Mouse (Mus musculus): ENCODE results near the gene Bcar1. TPM values are rescaled to one million over a fixed set of nuclear protein-coding genes. Genes with fewer than 3 reads are reported as not detected.

Bcar1 gene
- polyA plus RNA-seq (2016; fragmentation: Nextera tagmentation; extraction: Ambion mirVana), result 61.1 and 62.4 TPM in 2 replicates

DNA sequence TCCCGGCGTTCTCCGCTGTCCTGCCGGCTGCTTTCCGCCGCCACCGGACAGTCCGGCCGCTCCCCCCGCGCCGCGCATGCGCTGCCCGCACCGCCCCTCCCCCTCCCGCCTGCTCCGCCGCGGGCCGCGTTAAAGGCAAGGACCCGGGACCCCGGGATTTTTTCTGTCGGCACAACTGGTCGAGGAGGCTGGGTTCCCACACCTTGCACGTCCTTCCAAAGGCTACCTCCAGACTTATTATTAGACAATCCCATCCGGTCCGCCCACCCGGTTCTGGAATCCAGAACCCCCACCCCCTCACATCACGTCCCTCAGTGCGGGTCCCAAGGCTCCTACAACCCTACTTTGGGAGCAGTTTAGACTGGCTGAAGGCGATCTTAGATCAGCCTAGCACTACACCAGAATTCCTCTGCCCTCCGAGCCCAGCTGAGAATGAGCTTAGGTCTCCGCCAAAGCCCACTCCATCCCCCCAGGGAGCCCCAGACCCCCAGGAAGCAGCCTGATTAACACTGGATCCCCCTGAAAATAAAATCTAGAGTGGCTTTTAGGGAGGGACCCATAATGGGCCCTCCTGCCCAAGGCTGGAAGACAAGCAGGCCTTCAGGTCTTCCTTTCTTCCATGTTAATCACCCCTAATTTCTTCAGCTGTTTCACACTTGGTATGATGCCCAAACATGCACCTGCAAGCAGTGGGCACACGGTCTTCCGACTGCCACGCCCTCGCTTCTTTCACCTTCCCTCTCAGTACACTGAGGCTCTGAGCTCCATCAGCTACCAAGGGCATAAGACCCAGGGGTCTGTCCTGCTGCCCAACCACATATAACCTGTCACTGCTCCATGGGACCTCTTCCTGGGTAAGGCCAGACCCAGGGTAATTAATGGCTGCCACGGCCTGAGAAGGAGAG, at the start of gene Bcar1:
TSS of gene Bcar1 (minus strand) at position 18 of the 905 bp plus-strand sequence.
- Histone ChIP-seq H3K36me3 (replicated peaks) (peaks cover 20% of the 10 kb centered on the region; the same call in 1 of the 2 replicates), H3K27me3 (replicated peaks; ENCODE audit: low read depth, poor library complexity, severe bottlenecking) (peaks cover 6% of the 10 kb centered on the region; the same call in 1 of the 2 replicates), H3K27ac (replicated peaks) (peak within 1 kb of the TSS; percentile 96), H3K4me1 (peaks cover 80% of the 10 kb centered on the region), H3K4me3 (peak within 1 kb of the TSS; percentile 98), H3K9me3 (no peaks in the 10 kb centered on the region)
- 8% methylated on average over 40 of the region's 40 CpGs for WGBS
- DNase-seq (ENCODE audit: low spot score), result peak; percentile 93

GRCm38 (mm10) chr8:111789639-111790038, 46.0 kb upstream of the Bcar1 start:
- H3K9me3 ChIP-seq, result no peaks in the 10 kb centered on the region
- H3K27ac ChIP-seq (replicated peaks), result no peak overlapping the region
- H3K4me3 ChIP-seq, result no peak overlapping the region
- DNase-seq (ENCODE audit: low spot score), result no peak
- no peaks in the 10 kb centered on the region for H3K27me3 ChIP-seq (replicated peaks; ENCODE audit: low read depth, poor library complexity, severe bottlenecking)
- H3K4me1 ChIP-seq, result peaks cover 31% of the 10 kb centered on the region
- peaks cover 44% of the 10 kb centered on the region for H3K36me3 ChIP-seq (replicated peaks)

DNA sequence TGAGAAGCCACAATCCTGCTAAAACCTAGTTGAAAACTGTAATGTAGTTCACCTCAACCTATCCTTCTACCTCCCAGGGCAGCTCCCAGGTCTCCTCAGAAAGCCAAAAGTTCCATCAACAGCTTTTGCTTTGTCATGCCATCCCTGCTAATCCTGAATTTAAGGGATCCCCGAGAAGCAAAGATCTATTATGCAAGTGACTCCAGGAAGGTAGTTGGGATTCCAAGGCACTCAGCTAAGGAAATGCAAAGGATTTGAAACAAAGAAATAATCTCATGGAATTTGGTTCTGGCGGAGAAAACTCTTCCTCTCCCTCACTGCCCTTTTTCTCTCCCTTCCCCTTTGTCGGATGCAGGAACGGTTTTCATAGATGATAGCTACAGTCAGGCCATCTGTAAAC, 45.6 kb upstream of the Bcar1 start:
- Histone ChIP-seq H3K27me3 (replicated peaks; ENCODE audit: low read depth, poor library complexity, severe bottlenecking) (no peaks in the 10 kb centered on the region), H3K36me3 (replicated peaks) (peaks cover 42% of the 10 kb centered on the region), H3K4me1 (peaks cover 31% of the 10 kb centered on the region), H3K4me3 (no peak overlapping the region), H3K9me3 (no peaks in the 10 kb centered on the region), H3K27ac (replicated peaks) (no peak overlapping the region)
- 43% methylated on average over 4 of the region's 4 CpGs for WGBS
- DNase-seq (ENCODE audit: low spot score), result no peak

GRCm38 (mm10) chr8:111788497-111788896, 44.9 kb upstream of the Bcar1 start:
- Histone ChIP-seq H3K4me3 (no peak overlapping the region), H3K9me3 (no peaks in the 10 kb centered on the region), H3K4me1 (peaks cover 31% of the 10 kb centered on the region), H3K36me3 (replicated peaks) (peaks cover 36% of the 10 kb centered on the region), H3K27ac (replicated peaks) (0 out of 2 replicates have a peak overlapping the region, but pooled peaks have one; percentile 55), H3K27me3 (replicated peaks; ENCODE audit: low read depth, poor library complexity, severe bottlenecking) (no peaks in the 10 kb centered on the region)
- no peak for DNase-seq (ENCODE audit: low spot score)
- 66% methylated on average over 3 of the region's 3 CpGs for WGBS

- WGBS, result 72% methylated on average over 5 of the region's 5 CpGs
- peak overlapping the region; percentile 55; the same call in 1 of the 2 replicates for H3K27ac ChIP-seq (replicated peaks)
- H3K36me3 ChIP-seq (replicated peaks), result peaks cover 34% of the 10 kb centered on the region
- H3K27me3 ChIP-seq (replicated peaks; ENCODE audit: low read depth, poor library complexity, severe bottlenecking), result no peaks in the 10 kb centered on the region
- no peaks in the 10 kb centered on the region for H3K9me3 ChIP-seq
- no peak for DNase-seq (ENCODE audit: low spot score)
- H3K4me1 ChIP-seq, result peaks cover 31% of the 10 kb centered on the region
- H3K4me3 ChIP-seq, result no peak overlapping the region
These were observed 44.5 kb upstream of the Bcar1 start for GRCm38 (mm10) chr8:111788085-111788484.

GRCm38 (mm10) chr8:111787683-111788082, 44.1 kb upstream of the Bcar1 start:
- no peak overlapping the region for H3K4me3 ChIP-seq
- DNase-seq (ENCODE audit: low spot score), result no peak
- peaks cover 34% of the 10 kb centered on the region for H3K36me3 ChIP-seq (replicated peaks)
- H3K9me3 ChIP-seq, result no peaks in the 10 kb centered on the region
- peaks cover 32% of the 10 kb centered on the region for H3K4me1 ChIP-seq
- H3K27ac ChIP-seq (replicated peaks), result peak overlapping the region; percentile 55
- 34% methylated on average over 4 of the region's 4 CpGs for WGBS
- no peaks in the 10 kb centered on the region for H3K27me3 ChIP-seq (replicated peaks; ENCODE audit: low read depth, poor library complexity, severe bottlenecking)

GRCm38 (mm10) chr8:111786701-111787588, 43.3 kb upstream of the Bcar1 start:
- WGBS, result 52% methylated on average over 13 of the region's 13 CpGs
- Histone ChIP-seq H3K36me3 (replicated peaks) (peaks cover 36% of the 10 kb centered on the region), H3K27ac (replicated peaks) (no peak overlapping the region), H3K4me1 (peaks cover 35% of the 10 kb centered on the region), H3K27me3 (replicated peaks; ENCODE audit: low read depth, poor library complexity, severe bottlenecking) (no peaks in the 10 kb centered on the region), H3K4me3 (no peak overlapping the region), H3K9me3 (no peaks in the 10 kb centered on the region)
- DNase-seq (ENCODE audit: low spot score), result peak; percentile 23

GRCm38 (mm10) chr8:111786116-111786515, 42.5 kb upstream of the Bcar1 start:
- Histone ChIP-seq H3K4me3 (no peak overlapping the region), H3K27ac (replicated peaks) (no peak overlapping the region), H3K4me1 (peaks cover 35% of the 10 kb centered on the region), H3K27me3 (replicated peaks; ENCODE audit: low read depth, poor library complexity, severe bottlenecking) (no peaks in the 10 kb centered on the region), H3K36me3 (replicated peaks) (peaks cover 29% of the 10 kb centered on the region), H3K9me3 (no peaks in the 10 kb centered on the region)
- no peak for DNase-seq (ENCODE audit: low spot score)
- WGBS, result 93% methylated on average over 2 of the region's 2 CpGs

- Histone ChIP-seq H3K27ac (replicated peaks) (no peak overlapping the region; the same call in 1 of the 2 replicates), H3K36me3 (replicated peaks) (peaks cover 39% of the 10 kb centered on the region), H3K27me3 (replicated peaks; ENCODE audit: low read depth, poor library complexity, severe bottlenecking) (no peaks in the 10 kb centered on the region), H3K4me3 (no peak overlapping the region), H3K4me1 (peaks cover 17% of the 10 kb centered on the region), H3K9me3 (no peaks in the 10 kb centered on the region)
- WGBS, result 73% methylated on average over 9 of the region's 9 CpGs
- DNase-seq (ENCODE audit: low spot score), result no peak
These were observed 39.2 kb upstream of the Bcar1 start for GRCm38 (mm10) chr8:111782671-111783394.

GRCm38 (mm10) chr8:111782161-111782560, 38.6 kb upstream of the Bcar1 start:
- no peak for DNase-seq (ENCODE audit: low spot score)
- Histone ChIP-seq H3K27ac (replicated peaks) (no peak overlapping the region), H3K27me3 (replicated peaks; ENCODE audit: low read depth, poor library complexity, severe bottlenecking) (no peaks in the 10 kb centered on the region), H3K4me1 (peaks cover 11% of the 10 kb centered on the region), H3K9me3 (no peaks in the 10 kb centered on the region), H3K36me3 (replicated peaks) (peaks cover 45% of the 10 kb centered on the region), H3K4me3 (no peak overlapping the region)
- 85% methylated on average over 2 of the region's 2 CpGs for WGBS

DNA sequence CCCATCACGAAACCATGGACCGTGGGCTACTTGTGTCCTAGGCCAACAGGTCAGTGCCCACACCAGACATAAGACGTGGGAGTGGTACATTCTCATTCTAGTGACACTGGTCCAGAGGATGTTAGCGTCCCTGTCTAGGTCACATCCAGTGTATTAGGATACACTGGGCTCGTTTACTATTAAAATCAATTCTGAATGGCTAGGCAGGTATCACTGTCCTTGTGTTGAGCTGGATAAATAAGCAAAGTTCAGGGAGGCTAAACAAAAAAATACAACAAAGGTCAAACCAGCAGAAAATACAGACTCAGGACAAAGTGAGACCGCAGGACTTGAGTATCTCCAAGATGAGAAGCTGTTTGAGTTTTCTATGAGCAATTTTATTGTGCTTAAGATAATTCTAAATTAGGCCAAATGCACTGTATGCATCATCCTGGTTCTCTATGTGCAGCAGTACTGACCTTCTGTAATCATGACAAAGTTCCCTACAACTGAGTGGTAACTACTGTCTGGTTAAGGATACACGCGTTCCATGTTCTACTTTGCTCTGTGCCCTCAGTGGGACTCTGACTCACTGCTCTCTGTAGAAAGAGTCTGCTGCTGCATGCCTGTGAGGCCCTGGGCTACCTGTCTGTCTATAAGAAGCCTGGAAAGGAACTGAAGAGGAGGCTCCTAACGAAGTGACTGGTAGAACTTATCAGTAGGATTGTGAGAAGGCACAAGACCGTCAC, 37.3 kb upstream of the Bcar1 start:
- H3K4me3 ChIP-seq, result no peak overlapping the region
- DNase-seq (ENCODE audit: low spot score), result no peak
- H3K9me3 ChIP-seq, result no peaks in the 10 kb centered on the region
- H3K27me3 ChIP-seq (replicated peaks; ENCODE audit: low read depth, poor library complexity, severe bottlenecking), result no peaks in the 10 kb centered on the region
- H3K36me3 ChIP-seq (replicated peaks), result peaks cover 49% of the 10 kb centered on the region
- H3K27ac ChIP-seq (replicated peaks), result no peak overlapping the region
- 0 out of 2 replicates have a peak, but pooled peaks cover 4% of the 10 kb centered on the region for H3K4me1 ChIP-seq
- WGBS, result 90% methylated on average over 10 of the region's 10 CpGs

Measured in embryonic facial prominence, embryonic 10.5 days (tissue).